Mouse (Mus musculus) fat pad, adult 2 months (tissue): ENCODE measurements around the gene Gm20388.

ENCODE experiments used
- DNase-seq: peaks from one replicate; pipeline ENCODE4 v3.0.0-alpha.2; 2011; ENCODE audit warnings: low read depth, low spot score; ENCODE audit errors: extremely low read depth

Gene Gm20388

GRCm38 (mm10) chr8:123720471-123721001 is 3809.9 kb downstream of the Gm20388 start:
- DNase-seq, result no peak

DNA sequence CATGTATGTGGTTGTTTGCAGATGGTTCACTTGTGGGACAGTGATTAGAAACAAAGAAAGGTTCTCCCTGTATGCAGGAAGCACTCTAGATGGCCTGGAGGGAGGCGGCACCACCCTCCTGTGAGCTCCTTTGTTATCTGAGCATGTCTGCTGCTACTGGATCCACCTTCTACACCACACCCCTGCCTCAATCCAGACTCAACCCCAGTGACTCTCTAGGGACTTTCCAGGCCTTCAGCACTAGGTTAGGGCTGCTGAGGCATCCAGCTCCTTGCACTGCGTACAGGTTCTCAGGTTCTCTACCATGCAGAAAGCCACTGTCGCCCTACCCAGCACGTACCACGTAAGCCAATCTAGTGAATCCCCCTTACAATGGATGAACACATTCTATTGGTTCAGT is 3811.6 kb downstream of the Gm20388 start:
- DNase-seq, result no peak

DNA sequence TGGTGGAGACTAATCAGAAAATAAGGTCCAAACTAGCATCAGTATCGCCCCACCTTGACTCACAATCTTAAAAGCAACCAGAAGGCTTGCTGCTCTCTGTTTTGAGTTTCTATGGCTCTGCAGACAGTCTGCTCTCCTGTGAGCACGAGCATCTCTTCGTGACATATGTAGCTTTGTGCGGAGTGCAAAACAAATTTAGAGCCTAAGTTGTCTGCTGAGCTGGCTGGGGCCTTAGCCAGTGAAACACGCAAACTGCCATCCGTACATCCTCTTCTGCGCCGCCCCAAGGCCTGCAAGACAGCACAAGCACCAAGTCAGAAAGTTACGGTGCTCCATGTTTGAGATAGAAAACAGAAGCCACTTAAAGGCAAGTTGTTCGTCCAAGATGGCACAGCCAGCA is 3814.1 kb downstream of the Gm20388 start:
- no peak for DNase-seq

GRCm38 (mm10) chr8:123725261-123725660 is 3814.6 kb downstream of the Gm20388 start:
- DNase-seq, result no peak

DNA sequence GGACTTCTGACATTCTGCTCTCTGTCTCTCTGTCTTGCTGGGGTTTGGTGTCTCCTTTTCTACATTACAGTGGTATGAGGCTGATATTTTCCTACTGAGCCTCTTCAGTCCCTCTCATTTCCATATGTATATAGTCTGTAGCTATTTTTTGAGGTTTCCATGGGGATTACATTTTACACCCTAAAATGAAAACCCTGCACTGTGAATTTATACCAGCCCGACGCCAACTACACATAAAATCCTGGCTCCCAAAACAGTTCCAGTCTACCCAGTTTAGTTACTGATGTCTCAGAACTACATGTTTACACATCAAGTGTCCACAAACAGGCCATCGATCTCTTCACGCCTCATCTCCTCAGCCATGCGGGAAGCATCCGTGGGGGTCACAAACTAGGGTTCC is 3816.1 kb downstream of the Gm20388 start:
- DNase-seq, result no peak

DNA sequence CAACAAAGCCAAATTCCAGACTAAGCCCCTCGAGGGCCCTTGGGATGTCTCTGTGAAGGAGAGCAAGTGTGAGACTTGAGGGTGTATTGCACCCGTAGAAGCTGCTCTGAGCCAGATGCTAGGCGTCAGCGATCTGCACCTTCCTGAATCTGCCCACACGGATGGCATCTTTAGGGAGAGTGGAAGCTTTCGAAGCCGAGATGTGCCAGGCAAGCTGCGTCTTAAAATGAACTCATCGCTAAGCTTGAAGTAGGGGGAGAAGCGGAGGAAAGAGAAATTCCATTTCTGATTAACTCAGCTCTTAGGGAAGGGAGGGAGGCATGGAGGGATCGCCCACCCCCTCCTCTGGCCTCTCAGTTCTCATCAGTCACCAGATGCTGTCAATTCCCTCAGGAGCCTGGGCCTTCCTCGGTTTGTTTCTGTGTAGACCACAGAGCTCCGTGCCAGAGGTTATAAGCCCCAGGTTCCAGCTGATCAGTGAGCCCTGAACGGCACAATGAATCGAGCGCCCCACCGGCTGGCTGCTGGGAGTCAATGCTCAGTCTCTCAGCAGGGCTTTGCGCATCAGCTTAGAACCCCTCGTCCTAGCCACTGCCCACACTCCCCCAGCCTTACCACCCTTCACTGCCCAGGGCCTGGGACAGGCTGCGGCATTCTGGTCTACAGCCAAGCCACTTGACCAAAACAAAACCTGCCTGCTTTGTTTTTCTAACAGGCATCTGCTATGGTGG is 3818.6 kb downstream of the Gm20388 start:
- DNase-seq, result no peak

- no peak for DNase-seq
These were observed 3819.3 kb downstream of the Gm20388 start for GRCm38 (mm10) chr8:123729786-123730411.

DNA sequence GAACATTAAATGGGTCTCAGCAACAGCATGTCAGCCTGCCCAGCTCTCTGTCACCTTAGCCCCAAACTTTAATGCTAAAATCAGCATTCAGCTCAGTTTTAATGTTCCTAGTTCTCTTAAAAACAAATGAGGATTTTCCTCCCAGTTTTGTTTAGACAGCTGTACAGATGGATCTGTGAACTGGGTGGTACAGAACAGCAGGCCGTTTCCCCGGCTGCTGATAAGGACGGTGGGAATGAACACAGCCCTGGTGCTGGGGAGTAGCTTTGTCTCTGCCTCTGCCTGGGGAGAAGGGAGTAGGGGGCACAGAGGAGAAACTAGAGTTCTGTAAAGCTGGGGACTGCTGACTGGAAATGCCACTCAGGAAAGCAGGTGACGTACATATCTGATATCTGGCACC is 3821.7 kb downstream of the Gm20388 start:
- DNase-seq, result no peak

GRCm38 (mm10) chr8:123734486-123734885 is 3823.8 kb downstream of the Gm20388 start:
- no peak for DNase-seq

DNA sequence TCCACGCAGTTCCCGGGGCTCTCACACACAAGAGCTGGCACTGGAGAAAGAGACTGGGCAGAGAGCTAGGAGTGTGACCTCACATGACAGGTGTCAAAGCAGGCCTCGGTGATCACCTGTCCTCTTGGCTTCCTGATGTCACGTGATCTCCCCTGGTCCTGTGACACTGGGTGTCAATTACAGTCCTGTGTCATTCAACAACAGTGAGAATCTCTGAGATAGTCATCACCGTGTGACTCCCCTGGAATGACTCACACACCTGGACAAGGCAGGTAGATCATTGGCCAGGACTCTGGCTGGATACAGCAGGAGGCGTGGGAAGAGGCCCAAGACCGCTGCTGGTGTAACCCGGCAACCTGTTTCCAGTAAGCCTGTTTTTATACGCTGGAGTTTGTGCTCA is 3826.3 kb downstream of the Gm20388 start:
- DNase-seq, result peak; percentile 87

GRCm38 (mm10) chr8:123740263-123740662 is 3829.6 kb downstream of the Gm20388 start:
- DNase-seq, result no peak

DNA sequence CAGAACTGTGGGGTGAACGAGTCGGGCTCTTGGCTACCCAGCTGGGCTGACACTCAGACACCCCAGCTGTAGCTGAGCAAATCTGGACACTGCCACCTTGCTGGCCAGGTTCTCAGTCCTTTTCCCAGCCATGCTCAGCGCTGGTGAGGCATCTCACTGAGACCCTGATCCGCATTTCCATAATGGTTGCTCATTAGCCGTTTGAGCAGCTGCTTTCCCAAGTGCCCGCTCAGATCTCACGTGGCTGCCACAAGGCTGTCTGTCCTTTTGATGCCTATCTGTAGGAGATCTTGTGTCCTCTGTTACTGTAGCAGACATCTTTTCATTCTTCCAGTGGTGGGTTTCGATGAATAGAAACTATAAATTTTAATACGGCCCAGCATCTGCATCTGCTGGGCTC is 3830.6 kb downstream of the Gm20388 start:
- DNase-seq, result no peak

DNA sequence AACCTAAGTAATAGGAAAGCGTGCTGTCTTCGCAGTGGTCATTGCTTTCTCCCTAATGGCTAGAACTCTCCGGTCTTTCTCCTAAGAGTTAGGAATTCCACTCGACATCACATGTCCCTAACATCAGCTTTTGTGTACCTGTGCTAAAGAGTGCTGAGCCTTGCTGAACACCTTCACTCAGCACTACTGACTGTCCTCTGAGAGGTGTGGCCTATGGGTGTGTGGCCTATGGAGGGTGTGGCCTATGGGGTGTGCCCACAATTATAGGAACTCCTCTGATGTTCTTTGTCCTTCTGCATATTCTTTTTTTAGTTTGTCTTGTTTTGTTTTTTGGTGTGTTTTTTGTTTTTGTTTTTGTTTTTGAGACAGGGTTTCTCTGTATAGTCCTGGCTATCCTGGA is 3835.8 kb downstream of the Gm20388 start:
- DNase-seq, result no peak

DNA sequence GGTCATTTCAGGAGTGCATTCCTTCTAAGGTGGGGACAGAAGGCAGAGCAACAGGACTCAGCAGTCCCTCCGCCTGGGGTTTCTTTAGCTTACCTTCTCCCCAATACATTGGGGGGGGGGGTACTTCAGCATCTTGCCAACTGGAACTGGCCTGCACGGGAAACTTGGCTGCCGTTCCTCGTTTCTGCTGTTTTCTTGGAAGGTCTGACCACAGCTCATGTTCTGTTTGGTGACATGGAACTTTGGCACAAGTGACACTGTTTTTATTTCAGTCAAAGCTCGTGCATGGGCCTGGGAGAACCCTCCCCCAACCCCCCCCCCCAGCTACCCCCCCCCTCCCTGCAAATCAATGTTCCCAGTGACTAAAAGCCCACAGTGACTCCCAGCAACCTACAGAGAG is 3837.1 kb downstream of the Gm20388 start:
- DNase-seq, result no peak

- no peak for DNase-seq
These were observed 3839.6 kb downstream of the Gm20388 start for GRCm38 (mm10) chr8:123750171-123750693.

GRCm38 (mm10) chr8:123752773-123753468 is 3842.3 kb downstream of the Gm20388 start:
- DNase-seq, result no peak

DNA sequence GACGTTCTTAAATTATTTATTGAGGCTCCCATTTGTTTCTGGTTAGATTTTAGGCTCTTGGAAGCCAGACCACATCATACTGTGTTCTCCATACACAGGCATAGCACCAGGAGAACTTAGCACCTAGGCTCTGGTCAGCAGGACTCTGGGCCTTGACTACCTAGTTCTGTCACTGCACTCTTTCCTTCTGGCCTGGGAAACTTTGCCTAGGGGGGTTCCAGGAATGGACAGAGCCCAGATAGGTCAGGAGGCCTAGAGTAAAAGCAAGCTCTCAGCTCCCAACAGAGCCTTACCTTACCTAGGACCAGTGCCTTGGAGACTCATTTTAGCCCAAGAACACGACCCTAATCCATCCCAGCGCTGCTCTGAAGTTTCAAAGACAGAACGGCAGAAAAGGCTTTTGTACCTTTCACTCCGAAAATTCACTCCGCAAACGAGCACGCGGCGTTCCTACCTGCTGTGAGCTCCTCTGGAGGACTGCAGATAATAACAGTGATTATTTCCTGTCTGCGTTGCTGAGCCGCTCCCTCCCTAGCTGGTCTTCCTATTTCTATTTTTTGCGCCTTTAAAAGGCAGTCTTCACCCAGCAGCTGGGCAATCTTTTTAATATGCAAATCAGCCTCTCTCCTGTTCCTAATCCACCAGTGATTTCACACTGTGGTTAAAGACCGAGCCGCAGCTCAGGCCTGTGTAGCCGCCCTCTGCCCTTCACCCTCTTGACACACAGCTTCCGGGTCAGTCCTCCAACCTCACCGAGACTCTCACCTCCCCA is 3843.1 kb downstream of the Gm20388 start:
- DNase-seq, result no peak

- DNase-seq, result no peak
These were observed 3844.1 kb downstream of the Gm20388 start for GRCm38 (mm10) chr8:123754538-123755431.

DNA sequence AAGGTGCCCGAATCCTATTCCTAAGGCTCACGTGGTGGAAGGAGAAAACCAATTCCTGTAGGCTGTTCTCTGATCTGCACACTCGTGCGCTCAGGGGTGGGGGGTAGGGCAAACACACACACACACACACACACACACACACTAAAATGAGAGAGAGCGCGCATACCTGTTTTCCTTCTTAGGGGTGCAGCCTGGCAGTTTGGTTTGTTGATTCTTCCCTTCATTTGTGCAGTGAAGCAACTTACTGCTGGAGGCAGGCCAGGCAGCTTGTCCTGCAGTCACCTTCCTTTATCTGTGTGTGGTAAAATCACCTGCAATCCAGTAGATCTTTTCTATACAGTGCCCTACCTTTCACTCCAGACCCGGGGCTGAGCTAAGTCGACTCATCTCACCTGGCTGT is 3846.3 kb downstream of the Gm20388 start:
- no peak for DNase-seq

DNA sequence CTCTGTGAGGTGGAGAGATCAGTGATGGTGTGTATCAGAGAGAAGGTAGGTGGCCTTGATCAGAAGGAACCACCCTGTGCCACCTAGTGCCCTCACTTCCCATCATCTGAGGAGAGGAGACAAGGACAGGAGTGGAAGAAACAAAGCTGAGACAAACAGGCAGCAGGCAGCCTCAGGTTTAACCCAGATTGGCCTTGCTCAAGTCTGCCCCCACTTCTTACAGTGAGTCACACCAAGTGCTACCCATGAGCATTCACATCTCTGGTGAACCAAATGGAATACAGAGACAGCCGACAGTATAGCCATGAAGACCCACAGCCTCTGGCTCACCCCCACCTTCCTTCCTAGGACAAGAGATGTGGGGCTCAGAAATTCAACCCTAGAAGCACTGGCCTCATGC is 3848.3 kb downstream of the Gm20388 start:
- no peak for DNase-seq
